Mouse (Mus musculus): ENCODE measurements at regions not wholly inside any gene's neighbourhood (a gene's known extent, or its start where the extent isn't known, plus 50 kb on each side); places are given as distances from the start of the nearest gene placed in this dataset.

- no peak for DNase-seq
These were observed 343.8 kb upstream of the Hs6st1 start for GRCm38 (mm10) chr1:35724366-35724900.

GRCm38 (mm10) chr1:35726596-35726995 is 341.6 kb upstream of the Hs6st1 start:
- peak; percentile 74 to 77 for DNase-seq

DNA sequence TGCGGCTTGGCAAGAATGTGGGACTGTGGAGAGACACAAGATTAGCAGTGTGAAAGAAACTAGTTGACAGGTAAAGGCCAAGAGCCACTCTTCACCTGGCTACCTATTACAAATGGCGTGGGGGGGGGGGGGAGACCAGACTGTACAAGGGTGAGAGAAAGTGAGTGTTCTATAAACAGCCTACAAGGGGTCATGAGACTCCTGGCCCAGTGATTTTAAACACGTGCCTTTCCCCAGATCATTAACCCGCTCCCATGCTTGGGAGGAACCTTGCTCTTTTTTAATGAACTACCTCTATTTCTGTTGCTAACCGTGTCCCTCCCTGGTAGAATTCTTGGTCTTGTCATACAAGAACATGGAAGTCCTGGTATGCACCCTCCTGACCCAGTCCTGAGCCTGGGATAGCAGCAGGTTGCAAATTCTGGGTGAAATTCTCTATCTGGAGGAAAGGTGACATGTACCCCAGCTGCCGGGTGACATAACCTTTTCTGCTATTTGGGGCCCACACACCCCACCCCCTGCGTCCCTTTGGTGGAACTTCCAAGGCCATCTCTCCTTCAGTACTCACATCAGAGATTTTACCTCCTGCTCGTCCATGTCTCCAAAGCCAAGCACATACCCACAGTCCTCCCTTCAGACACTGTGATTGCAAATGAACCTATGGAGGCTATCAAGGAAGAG is 340.8 kb upstream of the Hs6st1 start:
- peak; percentile 67 to 84 for DNase-seq

- DNase-seq = no peak
These were observed 338.4 kb upstream of the Hs6st1 start for GRCm38 (mm10) chr1:35729785-35730295.

DNA sequence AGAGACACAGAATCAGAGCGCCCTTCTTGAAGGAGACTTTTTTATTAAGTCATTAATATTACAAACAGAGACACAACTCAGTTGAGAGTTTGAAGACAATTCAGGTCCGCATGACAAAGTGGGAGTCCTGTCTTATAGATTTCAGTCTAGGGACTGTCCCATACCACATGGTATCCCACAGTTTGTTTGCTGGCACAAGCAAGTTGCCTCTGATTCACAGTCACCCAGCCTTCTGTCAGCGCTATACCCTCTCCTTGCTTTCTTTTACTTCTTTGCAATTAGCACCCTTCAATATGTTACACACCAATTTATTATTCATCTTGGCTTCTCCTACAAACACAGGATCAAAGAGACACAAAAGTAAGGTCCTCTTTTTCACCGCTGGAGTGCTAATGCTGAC is 337.9 kb upstream of the Hs6st1 start:
- no peak for DNase-seq

- no peak for DNase-seq
These were observed 332.0 kb upstream of the Hs6st1 start for GRCm38 (mm10) chr1:35736247-35736646.

GRCm38 (mm10) chr1:35749603-35750002 is 318.6 kb upstream of the Hs6st1 start:
- DNase-seq = no peak

- DNase-seq = no peak
These were observed 318.1 kb upstream of the Hs6st1 start for GRCm38 (mm10) chr1:35750092-35750521.

GRCm38 (mm10) chr1:35752636-35753035 is 315.6 kb upstream of the Hs6st1 start:
- no peak for DNase-seq

GRCm38 (mm10) chr1:35754170-35754569 is 314.0 kb upstream of the Hs6st1 start:
- peak in 1 of 2 experiments; percentile 40 for DNase-seq

- no peak for DNase-seq
These were observed 309.2 kb upstream of the Hs6st1 start for GRCm38 (mm10) chr1:35759010-35759409.

DNA sequence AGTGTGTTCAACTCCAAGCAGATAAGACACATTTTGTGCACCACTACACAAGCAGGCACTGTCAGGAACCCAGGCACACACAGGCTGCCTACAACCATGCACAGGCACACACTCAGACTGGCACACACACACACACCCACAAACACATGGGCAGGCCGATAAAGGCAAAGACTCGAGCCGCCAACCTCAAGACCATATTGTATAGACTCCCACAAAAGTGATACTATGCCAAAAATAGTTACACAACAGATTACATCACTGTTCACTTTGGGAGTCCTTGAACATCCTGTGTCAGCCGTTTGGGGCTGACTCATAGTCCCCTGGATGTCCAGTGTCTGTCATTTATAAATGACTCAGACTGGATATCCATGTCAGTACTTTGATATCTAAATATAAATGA is 308.6 kb upstream of the Hs6st1 start:
- no peak for DNase-seq

GRCm38 (mm10) chr1:35763051-35763450 is 305.1 kb upstream of the Hs6st1 start:
- no peak for DNase-seq

GRCm38 (mm10) chr1:35763456-35763855 is 304.7 kb upstream of the Hs6st1 start:
- DNase-seq = no peak

DNA sequence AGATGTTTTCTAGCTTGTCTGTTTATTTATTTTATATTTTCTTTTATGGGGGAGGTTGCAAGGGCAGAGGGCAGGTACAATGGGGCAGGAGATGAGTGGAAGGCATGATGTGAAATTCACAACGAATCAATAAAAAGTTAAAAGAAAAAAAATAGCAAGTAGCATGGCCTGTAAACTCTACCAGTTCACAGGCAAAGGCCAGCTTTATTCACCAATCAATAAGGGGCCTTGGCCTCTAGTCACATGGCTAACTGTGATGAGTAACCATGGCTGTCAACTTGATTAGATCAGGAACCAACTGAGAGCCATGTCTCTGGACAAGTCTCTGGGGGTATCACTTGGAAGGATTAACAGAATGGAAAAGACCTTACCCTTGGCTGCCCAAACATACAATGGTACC is 304.1 kb upstream of the Hs6st1 start:
- no peak for DNase-seq

DNA sequence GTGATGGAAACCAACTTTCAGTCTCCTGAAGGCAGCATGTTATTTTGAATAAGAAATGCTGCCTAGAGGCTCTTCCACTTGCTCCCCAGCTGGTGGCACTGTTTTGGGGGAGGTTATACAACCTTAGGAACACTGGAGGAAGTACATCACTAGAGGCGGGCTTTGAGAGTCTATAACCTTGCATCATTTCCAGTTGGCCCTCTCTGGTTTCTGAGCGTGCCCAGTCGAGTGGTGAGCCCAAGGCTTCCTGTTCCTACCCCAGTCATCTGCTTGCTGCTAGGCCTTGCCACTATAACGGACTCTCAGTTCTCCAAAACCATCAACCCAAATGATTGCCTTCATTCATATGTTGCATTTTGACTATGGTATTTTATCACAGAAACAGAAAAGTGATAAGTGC is 302.5 kb upstream of the Hs6st1 start:
- DNase-seq = no peak

GRCm38 (mm10) chr1:35766271-35766670 is 301.9 kb upstream of the Hs6st1 start:
- DNase-seq = no peak

DNA sequence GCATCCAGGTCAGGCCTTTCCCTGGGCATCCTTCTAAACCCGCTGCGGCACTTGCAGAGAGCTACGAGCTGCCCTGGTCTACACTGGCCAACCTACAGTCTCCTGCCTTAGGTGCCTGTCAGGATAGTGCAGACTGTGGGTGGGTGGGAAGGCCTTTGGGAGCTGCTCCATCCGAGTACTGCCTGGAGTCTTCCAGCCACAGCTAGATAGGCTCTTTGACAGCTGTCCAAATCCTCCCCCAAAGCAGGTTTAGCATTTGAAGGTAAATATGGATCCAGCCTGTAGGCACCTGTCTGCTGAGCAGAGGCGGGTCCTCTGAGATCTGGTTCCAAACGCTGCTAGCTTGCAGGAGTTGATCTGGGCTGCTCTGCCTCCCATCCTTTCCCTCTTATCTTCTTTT is 295.6 kb upstream of the Hs6st1 start:
- DNase-seq = no peak

- DNase-seq = no peak
These were observed 293.6 kb upstream of the Hs6st1 start for GRCm38 (mm10) chr1:35774566-35774965.

DNA sequence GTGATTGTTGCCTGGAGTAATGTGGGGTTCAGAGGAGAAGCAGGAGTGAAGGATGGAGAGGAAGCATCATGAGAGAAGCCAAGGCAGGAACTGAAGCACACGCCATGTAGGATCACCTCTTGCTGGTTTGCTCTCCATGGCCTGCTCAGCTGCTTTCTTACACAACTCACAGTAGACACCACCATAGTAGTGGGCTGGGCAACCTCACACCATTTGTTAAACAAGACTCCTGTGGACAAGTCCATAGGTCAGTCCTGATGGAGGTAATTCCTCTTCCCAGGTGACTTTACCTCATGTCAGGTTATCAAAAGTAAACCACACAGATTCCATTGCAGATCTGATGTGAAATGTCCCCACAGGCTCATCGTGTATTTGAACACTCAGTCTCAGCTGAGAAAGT is 285.5 kb upstream of the Hs6st1 start:
- DNase-seq = no peak

DNA sequence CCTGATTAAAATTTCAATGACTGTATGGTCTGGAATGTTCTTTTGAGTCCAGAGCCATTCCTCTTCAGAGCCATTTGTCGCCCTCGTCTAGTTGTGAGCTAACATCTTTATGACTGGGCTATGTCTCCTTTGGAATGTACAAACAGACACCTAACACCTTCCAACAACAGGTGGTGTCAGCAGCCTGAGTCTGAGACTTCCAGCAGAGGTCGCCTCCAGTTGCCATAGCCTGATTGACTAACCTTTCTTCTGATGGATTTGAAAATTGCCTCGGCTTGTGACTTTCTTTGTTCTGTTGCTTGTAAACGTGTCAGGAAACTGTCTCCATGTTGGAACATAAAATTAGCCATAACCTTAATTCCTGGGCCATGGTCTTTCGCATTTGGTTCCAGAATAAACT is 284.8 kb upstream of the Hs6st1 start:
- DNase-seq = peak in 1 of 2 experiments; percentile 16

DNA sequence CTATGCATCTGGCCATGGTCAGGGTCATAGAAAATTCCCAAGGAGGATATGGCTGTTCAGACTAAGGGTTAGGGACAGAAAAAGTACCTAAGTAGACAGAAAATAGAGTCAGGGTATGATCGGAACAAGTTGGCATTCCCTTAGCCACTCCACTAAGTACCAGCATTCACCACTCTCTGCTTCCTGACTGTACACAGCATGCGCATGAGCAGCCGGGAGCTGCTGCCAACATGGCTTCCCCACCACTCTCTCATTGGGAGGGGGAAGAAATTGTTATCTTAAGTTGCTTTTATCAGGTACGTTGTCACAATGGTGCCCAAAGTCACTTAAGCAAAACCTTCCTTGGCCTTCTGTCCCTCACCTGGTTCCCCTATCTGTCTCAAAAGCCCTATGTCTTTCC is 282.0 kb upstream of the Hs6st1 start:
- no peak for DNase-seq

GRCm38 (mm10) chr1:35786668-35787213 is 281.5 kb upstream of the Hs6st1 start:
- no peak for DNase-seq

- DNase-seq = no peak
These were observed 271.1 kb upstream of the Hs6st1 start for GRCm38 (mm10) chr1:35797064-35797463.

All from kidney, postnatal 25 days (tissue).